Mouse (Mus musculus) midbrain, embryonic 14.5 days (tissue): ENCODE data around the gene Gaa. TPM values are rescaled to one million over a fixed set of nuclear protein-coding genes. Genes with fewer than 3 reads are reported as not detected.
A peak's percentile ranks its signal among the peaks of the same experiment; 100 is the strongest.
"Not testable (repeated sequence)": the region's sequence is repeated elsewhere in the genome, so short reads cannot be mapped to it uniquely, and the experiment has no call there.

Experiments used
- ATAC-seq: fragments of 200-750 bp; cut with Nextera tagmentation; 2 replicates; pipeline ENCODE4 v1.8.0; 2017; ENCODE audit warnings: moderate number of reproducible peaks, moderate library complexity; ENCODE audit not compliant: low FRiP score, low TSS enrichment
- DNase-seq: peaks from one replicate; pipeline ENCODE4 v3.0.0-alpha.2; 2015
- H3K27ac ChIP-seq: fragments of 300-500 bp; sonication (generic); replicated peaks from 2 replicates; pipeline ENCODE4 v1.5.1; 2014; ENCODE audit warnings: mild to moderate bottlenecking, low read depth, low read length, moderate library complexity
- H3K27me3 ChIP-seq: fragments of 300-500 bp; sonication (generic); 2 replicates; pipeline ENCODE4 v1.6.1; 2014; ENCODE audit warnings: low read length, control low read depth, mixed read lengths; ENCODE audit not compliant: control insufficient read depth, insufficient read depth
- H3K36me3 ChIP-seq: fragments of 300-500 bp; sonication (generic); 2 replicates; pipeline ENCODE4 v1.6.1; 2014; ENCODE audit warnings: low read length, control low read depth; ENCODE audit not compliant: control insufficient read depth, insufficient read depth
- H3K4me1 ChIP-seq: fragments of 300-500 bp; sonication (generic); 2 replicates; pipeline ENCODE4 v1.6.1; 2014; ENCODE audit warnings: mild to moderate bottlenecking, antibody characterized with exemption, low read length, control low read depth; ENCODE audit not compliant: control insufficient read depth, insufficient read depth
- H3K4me2 ChIP-seq: fragments of 300-500 bp; sonication (generic); 2 replicates; pipeline ENCODE4 v1.6.1; 2014; ENCODE audit warnings: mild to moderate bottlenecking, low read length, moderate library complexity
- H3K4me3 ChIP-seq: fragments of 300-500 bp; sonication (generic); replicated peaks from 2 replicates; pipeline ENCODE4 v1.5.1; 2014; ENCODE audit warnings: low read depth, low read length
- H3K9ac ChIP-seq: fragments of 300-500 bp; sonication (generic); replicated peaks from 2 replicates; pipeline ENCODE4 v1.6.1; 2014; ENCODE audit warnings: mild to moderate bottlenecking, low read length, moderate library complexity
- H3K9me3 ChIP-seq: fragments of 300-500 bp; sonication (generic); 2 replicates; pipeline ENCODE4 v1.6.1; 2016; ENCODE audit warnings: low read length, control low read depth, mixed read lengths; ENCODE audit not compliant: control insufficient read depth
- whole genome bisulfite sequencing: fragments of 180-500 bp; shearing (Covaris S2); extraction: QIAGEN DNeasy Blood & Tissue Kit; methylation state at CpG from one replicate; pipeline ENCODE4 v1.1.7; 2014; 5-methylcytosine and 5-hydroxymethylcytosine counted together
- polyA plus RNA-seq: library from polyadenylated mRNA; unstranded; fragments of >200 nt; fragmentation: Nextera tagmentation; extraction: Ambion mirVana; gene quantifications from 2 replicates; pipeline ENCODE4 v1.2.1, GENCODE M21; 2014

Gaa gene
- polyA plus RNA-seq, 1 experiment from 2014 or later, result 58.6 TPM

DNA sequence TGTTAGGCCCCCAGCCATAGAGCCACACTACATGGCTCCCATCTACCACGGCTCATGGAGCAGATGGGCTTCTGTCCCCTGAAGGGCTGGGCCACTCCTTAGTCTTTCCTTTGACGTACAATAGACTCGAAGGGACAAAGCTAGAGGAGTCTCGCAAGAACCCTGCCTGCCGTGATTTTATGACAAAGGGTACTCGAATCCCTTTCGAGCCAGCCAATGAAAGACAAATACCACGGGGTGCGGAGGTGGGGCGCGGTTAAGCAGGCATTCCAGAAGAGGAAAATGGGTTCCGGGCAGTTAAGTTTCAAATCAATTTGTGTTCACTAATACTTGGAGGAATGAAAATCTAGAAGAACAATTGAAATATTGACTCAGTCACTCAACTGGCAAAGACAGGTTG, 28.2 kb upstream of the Gaa start:
- Histone ChIP-seq H3K36me3 (peaks cover 40% of the 10 kb centered on the region), H3K4me1 (peaks cover 5% of the 10 kb centered on the region; the same call in 1 of the 2 replicates)
- WGBS, result 90% methylated on average over 12 of the region's 12 CpGs

DNA sequence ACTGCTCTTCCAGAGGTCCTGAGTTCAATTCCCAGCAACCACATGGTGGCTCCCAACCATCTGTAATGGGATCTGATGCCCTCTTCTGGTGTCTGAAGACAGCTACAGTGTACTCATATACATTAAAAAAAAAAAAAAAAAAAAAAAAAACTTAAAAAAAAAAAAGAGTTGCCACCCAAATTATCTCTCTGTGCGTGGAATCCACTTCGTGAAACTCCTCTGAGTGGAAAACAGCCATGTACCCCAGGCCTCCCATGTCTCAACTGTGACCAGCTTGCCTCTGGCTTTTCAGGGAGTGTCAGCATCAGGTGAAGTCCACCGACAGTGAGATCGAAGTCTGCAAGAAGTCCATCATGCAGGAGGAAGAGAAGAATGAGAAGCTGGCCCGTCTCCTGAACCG, 22.1 kb upstream of the Gaa start:
- H3K27me3 ChIP-seq, H3K9ac ChIP-seq, DNase-seq, H3K9me3 ChIP-seq, ATAC-seq, H3K4me2 ChIP-seq, H3K4me1 ChIP-seq, H3K27ac ChIP-seq, H3K4me3 ChIP-seq: not testable (repeated sequence)
- WGBS, result 97% methylated on average over 6 of the region's 6 CpGs
- H3K36me3 ChIP-seq, result peaks cover 18% of the 10 kb centered on the region

More for the DNA sequence above, 28.2 kb upstream of the Gaa start:
- Histone ChIP-seq H3K9me3 (no peaks in the 10 kb centered on the region), H3K4me3 (no peak overlapping the region), H3K9ac (no peak overlapping the region), H3K27me3 (no peaks in the 10 kb centered on the region), H3K4me2 (no peak overlapping the region), H3K27ac (no peak overlapping the region)
- ATAC-seq, result no peak
- no peak for DNase-seq

DNA sequence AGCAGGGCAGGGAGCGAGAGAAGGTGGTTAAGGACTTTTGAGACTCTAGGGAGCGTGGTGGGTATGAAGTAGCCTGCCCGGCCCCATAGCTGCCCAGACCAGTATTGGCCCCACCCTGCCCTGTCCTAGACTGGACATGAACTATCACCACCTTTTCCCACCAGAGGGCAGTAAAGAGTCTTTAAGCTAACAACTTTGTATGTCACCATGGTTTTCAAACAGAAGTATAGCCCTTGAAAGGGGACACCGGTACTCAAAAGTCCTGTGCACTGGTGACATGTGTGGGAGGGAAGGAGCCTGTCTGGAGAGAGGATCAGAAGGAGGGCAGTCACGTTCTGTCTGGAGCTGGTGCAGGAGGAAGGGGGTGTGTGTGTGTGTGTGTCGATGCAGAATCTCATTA, 18.7 kb upstream of the Gaa start:
- H3K36me3 ChIP-seq, result peaks cover 4% of the 10 kb centered on the region; the same call in 1 of the 2 replicates
- no peak overlapping the region for H3K9ac ChIP-seq
- H3K27me3 ChIP-seq, result no peaks in the 10 kb centered on the region
- H3K27ac ChIP-seq, result no peak overlapping the region
- no peak overlapping the region for H3K4me3 ChIP-seq
- H3K4me2 ChIP-seq, result no peak overlapping the region
- H3K4me1 ChIP-seq, result peaks cover 10% of the 10 kb centered on the region
- DNase-seq (peak; percentile 87), ATAC-seq (no peak; the same call in 1 of the 2 replicates)
- no peaks in the 10 kb centered on the region for H3K9me3 ChIP-seq
- WGBS, result 36% methylated on average over 6 of the region's 6 CpGs

DNA sequence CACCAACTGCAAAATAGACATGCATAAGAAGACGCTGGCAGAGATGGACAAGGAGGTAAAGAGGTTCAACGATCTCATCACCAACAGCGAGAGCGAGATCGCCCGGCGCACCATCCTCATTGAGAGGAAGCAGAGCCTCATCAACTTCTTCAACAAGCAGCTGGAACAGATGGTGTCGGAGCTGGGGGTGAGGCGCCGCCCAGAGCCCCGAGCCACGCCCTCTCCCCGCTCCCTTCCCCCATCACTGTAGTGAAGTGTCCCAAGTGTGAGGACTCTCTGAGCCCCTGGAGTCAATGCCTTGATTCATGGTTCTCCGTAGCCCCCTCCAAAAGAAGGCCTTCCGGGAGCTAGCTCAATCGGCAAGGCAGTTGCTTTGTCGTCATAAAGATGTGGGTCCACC, 16.7 kb upstream of the Gaa start:
- no peak overlapping the region for H3K4me2 ChIP-seq
- H3K36me3 ChIP-seq, result peaks cover 1% of the 10 kb centered on the region; the same call in 1 of the 2 replicates
- no peak overlapping the region for H3K4me3 ChIP-seq
- H3K9ac ChIP-seq, result no peak overlapping the region
- no peak for ATAC-seq
- peaks cover 10% of the 10 kb centered on the region for H3K4me1 ChIP-seq
- H3K9me3 ChIP-seq, result no peaks in the 10 kb centered on the region
- no peak for DNase-seq
- H3K27me3 ChIP-seq, result no peaks in the 10 kb centered on the region
- 77% methylated on average over 17 of the region's 17 CpGs for WGBS
- H3K27ac ChIP-seq, result no peak overlapping the region

DNA sequence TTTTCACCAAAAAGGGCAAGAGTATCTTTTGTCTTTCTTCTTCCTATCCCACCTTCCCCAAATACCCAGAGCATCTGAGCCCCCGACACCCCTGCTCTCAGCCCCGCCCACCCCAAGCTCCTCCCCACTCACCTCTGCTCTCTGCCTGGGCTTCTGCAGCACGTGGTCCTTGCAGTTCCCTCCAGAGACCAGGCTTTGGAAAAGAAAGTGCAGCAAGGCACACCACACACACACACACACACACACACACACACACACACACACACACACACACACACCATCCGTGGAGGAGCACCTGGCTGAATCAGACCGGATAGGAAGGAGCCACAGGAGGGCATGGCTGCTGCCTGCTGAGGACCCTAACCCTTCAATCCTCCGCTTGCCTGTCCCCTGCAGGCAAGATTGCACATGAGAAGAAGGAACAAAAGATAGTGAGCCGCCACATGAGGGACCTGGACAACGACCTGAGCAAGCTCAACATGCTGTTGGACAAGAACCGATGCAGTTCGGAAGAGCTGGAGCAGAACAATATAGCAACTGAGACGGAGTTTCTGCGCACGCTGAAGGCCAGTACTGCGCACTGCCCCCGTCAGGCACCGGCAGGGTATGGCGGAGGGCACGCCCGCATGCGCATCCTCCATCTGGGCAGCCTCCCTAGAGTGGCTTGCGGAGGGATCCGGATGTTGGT, 14.7 kb upstream of the Gaa start:
- peak; percentile 79 for DNase-seq
- H3K4me3 ChIP-seq, result no peak overlapping the region
- no peaks in the 10 kb centered on the region for H3K27me3 ChIP-seq
- H3K9me3 ChIP-seq, result no peaks in the 10 kb centered on the region
- no peak overlapping the region for H3K9ac ChIP-seq
- 8% methylated on average over 22 of the region's 22 CpGs for WGBS
- peak overlapping the region; percentile 43 for H3K4me2 ChIP-seq
- peak; percentile 64; the same call in 1 of the 2 replicates for ATAC-seq
- peak overlapping the region; percentile 27; the same call in 1 of the 2 replicates for H3K27ac ChIP-seq
- H3K4me1 ChIP-seq, result peaks cover 10% of the 10 kb centered on the region
- H3K36me3 ChIP-seq, result no peaks in the 10 kb centered on the region

DNA sequence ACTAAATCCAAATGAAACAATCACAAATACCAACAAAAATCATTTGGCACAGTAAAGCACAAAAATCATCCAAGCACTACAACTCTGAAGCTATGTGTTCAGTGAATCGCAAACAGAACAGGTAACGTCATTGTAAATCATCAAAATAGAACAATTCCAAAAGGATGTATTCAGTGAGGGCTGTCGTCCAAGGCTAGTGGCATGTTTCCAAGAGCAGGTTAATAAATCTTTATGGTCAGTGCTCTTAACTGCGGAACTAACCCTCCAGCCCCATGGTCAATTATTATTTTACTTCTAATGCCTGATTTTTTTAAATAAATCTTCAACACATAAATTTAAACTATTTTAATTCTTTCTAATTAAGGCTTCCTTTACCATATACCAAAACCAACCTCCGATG, 11.1 kb upstream of the Gaa start:
- not testable (repeated sequence) for ATAC-seq, H3K9me3 ChIP-seq, H3K4me2 ChIP-seq, H3K4me1 ChIP-seq, DNase-seq, H3K27me3 ChIP-seq, H3K4me3 ChIP-seq, H3K27ac ChIP-seq, H3K9ac ChIP-seq, H3K36me3 ChIP-seq
- 89% methylated on average over 5 of the region's 5 CpGs for WGBS

DNA sequence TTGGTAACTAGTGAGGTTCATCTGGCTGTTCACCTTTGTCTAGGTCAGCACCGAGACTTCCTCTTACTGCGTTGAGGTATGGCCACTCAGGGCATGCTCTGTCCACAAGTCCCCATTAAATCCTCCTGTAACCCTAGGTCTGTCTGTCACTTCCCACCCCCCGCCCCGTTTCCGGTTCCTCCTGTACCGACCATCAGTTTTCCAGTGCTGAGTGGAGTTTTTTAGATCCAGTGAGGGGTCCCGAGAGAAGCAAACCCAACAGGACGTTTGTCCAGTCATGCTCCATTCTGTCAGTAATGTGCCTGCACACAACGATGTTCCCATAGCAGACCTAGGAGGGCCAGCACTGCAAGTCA, 9.5 kb upstream of the Gaa start:
- peaks cover 4% of the 10 kb centered on the region; the same call in 1 of the 2 replicates for H3K36me3 ChIP-seq
- no peaks in the 10 kb centered on the region for H3K4me1 ChIP-seq
- no peak overlapping the region for H3K27ac ChIP-seq
- H3K27me3 ChIP-seq, result no peaks in the 10 kb centered on the region
- DNase-seq (no peak), ATAC-seq (no peak)
- peak overlapping the region; percentile 18; the same call in 1 of the 2 replicates for H3K4me3 ChIP-seq
- peak overlapping the region; percentile 48 for H3K4me2 ChIP-seq
- 72% methylated on average over 9 of the region's 9 CpGs for WGBS
- H3K9ac ChIP-seq, result no peak overlapping the region; the same call in 1 of the 2 replicates
- H3K9me3 ChIP-seq, result no peaks in the 10 kb centered on the region

DNA sequence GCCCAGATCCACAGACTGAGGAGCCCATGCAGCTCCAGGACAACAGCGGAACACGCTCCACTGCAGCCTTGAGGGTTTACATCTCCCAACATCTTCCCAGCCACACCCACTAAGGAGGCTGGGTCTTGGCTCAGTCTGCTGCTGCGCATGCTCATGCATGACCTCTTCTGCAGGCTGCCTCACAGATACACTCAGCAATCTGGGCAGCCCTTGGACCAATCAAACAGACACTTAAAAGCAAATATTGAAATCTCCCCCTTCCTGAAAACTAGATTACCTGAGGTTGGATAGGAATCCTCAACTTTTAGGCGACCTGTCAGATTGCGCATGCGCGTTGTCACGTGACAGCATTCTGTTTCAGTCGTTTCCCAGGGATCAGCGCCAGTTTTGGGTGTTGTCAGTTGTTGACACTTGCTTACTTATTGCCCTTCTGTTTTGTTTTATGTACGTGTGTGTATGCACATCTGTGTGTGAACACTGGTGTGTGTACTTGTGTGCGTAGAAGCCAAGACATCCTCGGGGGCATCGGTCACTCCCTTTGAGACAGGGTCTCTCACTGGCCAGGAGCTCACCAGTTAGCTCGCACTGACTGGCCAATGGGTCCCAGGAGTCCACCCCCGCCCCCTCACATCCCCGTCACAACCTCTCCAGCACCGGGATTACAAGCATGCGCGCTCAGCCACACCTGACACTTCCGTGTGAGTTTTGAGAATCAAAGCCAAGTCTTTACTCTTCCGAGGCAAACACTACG, 8.9 kb upstream of the Gaa start:
- no peaks in the 10 kb centered on the region for H3K4me1 ChIP-seq
- ATAC-seq, result no peak
- H3K4me2 ChIP-seq, result peak overlapping the region; percentile 48
- WGBS, result 67% methylated on average over 23 of the region's 23 CpGs
- H3K36me3 ChIP-seq, result peaks cover 4% of the 10 kb centered on the region; the same call in 1 of the 2 replicates
- peak; percentile 74 for DNase-seq
- H3K4me3 ChIP-seq, result peak overlapping the region; percentile 18; the same call in 1 of the 2 replicates
- H3K9ac ChIP-seq, result peak overlapping the region; percentile 9; the same call in 1 of the 2 replicates
- 0 out of 2 replicates have a peak overlapping the region, but pooled peaks have one; percentile 3 for H3K27ac ChIP-seq
- no peaks in the 10 kb centered on the region for H3K27me3 ChIP-seq
- no peaks in the 10 kb centered on the region for H3K9me3 ChIP-seq
